Mouse (Mus musculus) heart, postnatal 14 days (tissue): ENCODE data around the gene B3gnt3. TPM values are rescaled to one million over a fixed set of nuclear protein-coding genes. Genes with fewer than 3 reads are reported as not detected.

Experiments used
- DNase-seq, 2 experiments: peaks; one replicate each; pipeline ENCODE4 v3.0.0; 2021 to 2022
- intact Hi-C: fragments of 180-260 bp; cut with DNase I; formaldehyde crosslinking; loops from one replicate; pipeline ENCODE4 v1.15.1; 2025
- total RNA-seq, 2 experiments: library from RNA; stranded (reverse); gene quantifications; 2 replicates each; pipeline ENCODE4 v1.2.3; 2021

Gene B3gnt3
- total RNA-seq, 2 experiments from 2014 or later, result 9.4 to 11.4 TPM

GRCm38 (mm10) chr8:71681369-71681915 lies 20.1 kb downstream of the B3gnt3 start:
- intact Hi-C loops, result no loop called here
- no peak for DNase-seq

- no peak for DNase-seq
Observed at GRCm38 (mm10) chr8:71680471-71680870, 21.1 kb downstream of the B3gnt3 start.

GRCm38 (mm10) chr8:71679550-71680168 lies 21.9 kb downstream of the B3gnt3 start:
- peak; percentile 60 to 73 for DNase-seq
- intact Hi-C loops, result no loop called here

More at GRCm38 (mm10) chr8:71680471-71680870, 21.1 kb downstream of the B3gnt3 start:
- intact Hi-C loops, result no loop called here

- DNase-seq, result no peak
- intact Hi-C loops, result no loop called here
Observed at GRCm38 (mm10) chr8:71679116-71679515, 22.5 kb downstream of the B3gnt3 start.

GRCm38 (mm10) chr8:71678216-71678615 lies 23.4 kb downstream of the B3gnt3 start:
- DNase-seq, result no peak
- intact Hi-C loops, result no loop called here

- DNase-seq, result peak; percentile 46 to 49
- intact Hi-C loops, result no loop called here
Observed at GRCm38 (mm10) chr8:71677555-71677954, 24.0 kb downstream of the B3gnt3 start.

GRCm38 (mm10) chr8:71676803-71677202 lies 24.8 kb downstream of the B3gnt3 start:
- DNase-seq, result no peak
- intact Hi-C loops, result no loop called here

GRCm38 (mm10) chr8:71676020-71676741 lies 25.4 kb downstream of the B3gnt3 start, which contains the start of gene Jak3:
Gene Jak3 (plus strand): TSS chr8:71676296.
- intact Hi-C loops, result no loop called here
- DNase-seq, result peak; percentile 65 to 75

- intact Hi-C loops, result no loop called here
- no peak for DNase-seq
Observed at GRCm38 (mm10) chr8:71675456-71676019, 26.1 kb downstream of the B3gnt3 start.

GRCm38 (mm10) chr8:71674071-71674470 lies 27.5 kb downstream of the B3gnt3 start:
- intact Hi-C loops, result no loop called here
- DNase-seq, result no peak

GRCm38 (mm10) chr8:71672168-71672735 lies 29.3 kb downstream of the B3gnt3 start:
- intact Hi-C loops, result no loop called here

GRCm38 (mm10) chr8:71671549-71671965 lies 30.0 kb downstream of the B3gnt3 start, which contains the start of gene Unc13a:
Gene Unc13a (minus strand): TSS chr8:71671757.
- intact Hi-C loops, result no loop called here
- DNase-seq, result peak; percentile 94 to 98

More at GRCm38 (mm10) chr8:71672168-71672735, 29.3 kb downstream of the B3gnt3 start:
- no peak for DNase-seq

GRCm38 (mm10) chr8:71670621-71671548 lies 30.7 kb downstream of the B3gnt3 start:
- intact Hi-C loops, result no loop called here
- peak in 1 of 2 experiments; percentile 35 for DNase-seq

- DNase-seq, result no peak
- intact Hi-C loops, result no loop called here
Observed at GRCm38 (mm10) chr8:71670198-71670597, 31.4 kb downstream of the B3gnt3 start.

GRCm38 (mm10) chr8:71668220-71668975 lies 33.2 kb downstream of the B3gnt3 start:
- DNase-seq, result peak; percentile 65 to 71
- intact Hi-C loops, result no loop called here

GRCm38 (mm10) chr8:71667256-71667655 lies 34.3 kb downstream of the B3gnt3 start:
- no peak for DNase-seq
- intact Hi-C loops, result no loop called here

GRCm38 (mm10) chr8:71666855-71667254 lies 34.7 kb downstream of the B3gnt3 start:
- DNase-seq, result no peak
- intact Hi-C loops, result no loop called here

GRCm38 (mm10) chr8:71665331-71666130 lies 36.1 kb downstream of the B3gnt3 start:
- intact Hi-C loops, result no loop called here
- peak; percentile 35 to 67 for DNase-seq
